Mouse (Mus musculus) natural killer cell, adult 2 months (primary cell): Measurements from ENCODE around the gene Glrx5.

Experiments
- DNase-seq, 2 experiments: peaks; one replicate each; pipeline ENCODE4 v3.0.0; 2022; ENCODE audit warnings: low spot score in 2 of 2

Glrx5 gene

GRCm38 (mm10) chr12:105073708-105074107, 41.2 kb downstream of the Glrx5 start:
- no peak for DNase-seq

- no peak for DNase-seq
Measured at GRCm38 (mm10) chr12:105075496-105075895, 43.0 kb downstream of the Glrx5 start.

DNA sequence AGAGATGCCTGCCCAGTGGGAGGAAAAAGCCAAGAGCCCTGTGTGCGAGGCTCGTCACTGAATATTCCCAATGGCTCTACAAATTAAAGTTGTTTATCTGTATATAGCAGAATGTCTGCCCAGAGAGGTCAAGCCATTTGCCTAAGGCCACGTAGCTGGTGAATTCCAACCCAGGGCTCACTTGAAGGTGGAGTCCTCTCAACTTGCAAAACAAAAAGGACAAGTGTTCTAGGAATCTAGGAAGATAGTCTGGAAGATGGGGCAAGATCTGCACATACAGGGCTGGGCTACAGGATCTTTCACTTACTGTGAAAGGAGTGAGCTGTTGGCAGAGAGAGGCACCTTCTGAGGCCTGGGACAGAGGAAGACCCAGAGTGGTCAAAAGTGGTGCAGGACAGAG, 44.0 kb downstream of the Glrx5 start:
- DNase-seq = no peak

GRCm38 (mm10) chr12:105077232-105077631, 44.7 kb downstream of the Glrx5 start:
- no peak for DNase-seq

- DNase-seq = no peak
Measured at GRCm38 (mm10) chr12:105084171-105084570, 51.7 kb downstream of the Glrx5 start.

DNA sequence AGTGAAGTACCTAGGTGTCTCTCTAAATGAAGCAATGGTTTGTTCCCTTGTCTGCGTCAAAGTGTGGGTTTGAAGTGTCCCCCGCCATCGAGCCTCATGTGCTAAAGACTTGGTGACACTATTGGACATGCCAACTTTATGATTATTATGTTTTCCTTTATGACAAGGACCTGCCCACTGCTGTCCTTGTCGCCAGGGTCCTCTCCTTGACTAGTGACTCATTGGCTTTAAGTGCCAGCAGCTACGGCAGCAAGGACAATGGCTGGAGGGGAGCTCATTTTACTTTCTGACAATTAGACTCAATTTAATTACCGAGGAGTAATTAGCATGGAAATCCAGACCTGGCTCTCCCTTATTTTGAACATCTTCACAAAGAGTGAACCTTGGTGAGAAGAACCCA, 52.3 kb downstream of the Glrx5 start:
- no peak for DNase-seq

- DNase-seq = no peak
Measured at GRCm38 (mm10) chr12:105085296-105085695, 52.8 kb downstream of the Glrx5 start.

DNA sequence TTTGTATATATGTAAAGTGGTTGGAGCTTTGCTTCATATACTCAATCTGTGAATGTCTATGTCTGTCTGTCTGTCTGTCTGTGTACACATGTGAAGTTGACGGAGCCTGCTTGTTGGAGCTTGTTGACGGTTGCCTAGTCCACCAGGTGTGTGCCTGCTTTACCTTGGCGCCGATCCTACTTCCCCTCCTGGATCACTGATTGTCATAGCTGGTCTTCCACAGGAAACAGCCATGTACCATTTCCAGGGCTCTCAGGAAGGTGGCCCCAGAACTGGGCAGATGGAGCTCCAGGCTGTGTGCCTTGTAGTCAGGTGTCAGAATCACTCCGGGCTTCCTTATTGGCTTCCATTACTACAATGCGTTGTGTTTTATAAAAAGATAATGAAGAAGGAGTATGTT, 54.3 kb downstream of the Glrx5 start:
- DNase-seq = no peak

- DNase-seq = no peak
Measured at GRCm38 (mm10) chr12:105087353-105087752, 54.9 kb downstream of the Glrx5 start.

DNA sequence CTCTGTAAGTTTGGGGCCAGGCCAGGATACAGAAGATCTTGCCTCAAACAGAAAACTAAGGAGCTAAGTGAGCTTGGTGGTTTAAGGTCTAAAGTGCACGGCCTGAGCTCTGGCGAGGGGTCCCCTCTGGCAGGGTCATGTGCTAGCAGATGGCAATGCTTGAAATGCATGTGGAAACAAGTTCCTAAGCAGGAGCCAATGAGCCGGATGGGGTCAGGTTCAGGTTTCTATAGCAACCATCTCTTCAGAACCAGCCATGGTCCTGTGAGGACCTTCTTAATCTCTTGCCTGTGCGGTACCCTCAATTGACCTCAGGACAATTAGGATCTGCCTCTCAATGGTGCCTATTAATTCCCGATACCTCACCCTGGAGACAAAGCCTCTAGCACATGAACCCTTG, 56.7 kb downstream of the Glrx5 start:
- no peak for DNase-seq

- DNase-seq = no peak
Measured at GRCm38 (mm10) chr12:105091604-105092003, 59.1 kb downstream of the Glrx5 start.
